Mouse (Mus musculus) G1E (cell line): ENCODE data around the gene Etnk2. TPM values are rescaled to one million over a fixed set of nuclear protein-coding genes. Genes with fewer than 3 reads are reported as not detected.

ENCODE experiments used
- ATAC-seq: 2 replicates; pipeline ENCODE4 v1.8.0; 2016; ENCODE audit warnings: mild to moderate bottlenecking; ENCODE audit not compliant: insufficient number of reproducible peaks, poor library complexity, low FRiP score, severe bottlenecking; ENCODE audit errors: extremely low read depth
- DNase-seq: peaks from one replicate; pipeline ENCODE4 v3.0.0; 2012; ENCODE audit warnings: low spot score
- H3K27me3 ChIP-seq: 2 replicates; pipeline ENCODE4 v1.6.1; 2012; ENCODE audit warnings: mild to moderate bottlenecking, low read length, inconsistent platforms; ENCODE audit not compliant: insufficient read depth
- H3K36me3 ChIP-seq: replicated peaks from 2 replicates; pipeline ENCODE3; 2012; ENCODE audit warnings: mild to moderate bottlenecking, inconsistent platforms
- H3K4me1 ChIP-seq: 2 replicates; pipeline ENCODE4 v1.6.1; 2012; ENCODE audit warnings: low read depth, low read length, inconsistent platforms, mixed read lengths; ENCODE audit not compliant: insufficient read depth
- H3K4me3 ChIP-seq: 2 replicates; pipeline ENCODE4 v1.5.1; 2012; ENCODE audit warnings: low read depth, mild to moderate bottlenecking, inconsistent platforms, low read length, moderate library complexity, mixed read lengths
- H3K9me3 ChIP-seq: replicated peaks from 2 replicates; pipeline ENCODE4 v1.6.1; 2012; ENCODE audit warnings: inconsistent platforms
- CTCF ChIP-seq: IDR thresholded peaks from 2 replicates; pipeline ENCODE4 v1.5.1; 2012; ENCODE audit warnings: low read depth, low read length, inconsistent platforms, mixed read lengths
- GATA1 ChIP-seq: IDR thresholded peaks from 2 replicates; pipeline ENCODE4 v1.6.1; 2012; ENCODE audit warnings: borderline replicate concordance, low read length, inconsistent platforms, mixed read lengths
- GATA2 ChIP-seq: IDR thresholded peaks from 2 replicates; pipeline ENCODE4 v1.6.1; 2012; ENCODE audit warnings: low read depth, low read length, inconsistent platforms, borderline replicate concordance
- POLR2AphosphoS5 ChIP-seq: IDR thresholded peaks from 2 replicates; pipeline ENCODE4 v1.6.1; 2012; ENCODE audit warnings: low read depth, low read length, inconsistent platforms; ENCODE audit not compliant: insufficient replicate concordance
- TAL1 ChIP-seq: conservative IDR thresholded peaks from 2 replicates; pipeline ENCODE4 v1.6.1; 2012; ENCODE audit warnings: low read depth, low read length, inconsistent platforms, mixed read lengths
- polyA plus RNA-seq: library from polyadenylated mRNA; stranded (reverse); fragments of >175 nt; gene quantifications from 2 replicates; pipeline ENCODE4 v1.2.3, GENCODE M21; 2012
- total RNA-seq, 2 experiments: library from RNA; stranded (forward) in 1 of 2; stranded (reverse) in 1 of 2; fragments of 200-1000 nt in 1 of 2; fragments of >200 nt in 1 of 2; fragmentation: Nextera tagmentation in 1 of 2; gene quantifications; 2 replicates each; pipeline ENCODE4 v1.2.3; 2014 to 2017

Gene Etnk2
- total and polyA plus RNA-seq, 3 experiments, result 0.05 TPM; not detected in 2

DNA sequence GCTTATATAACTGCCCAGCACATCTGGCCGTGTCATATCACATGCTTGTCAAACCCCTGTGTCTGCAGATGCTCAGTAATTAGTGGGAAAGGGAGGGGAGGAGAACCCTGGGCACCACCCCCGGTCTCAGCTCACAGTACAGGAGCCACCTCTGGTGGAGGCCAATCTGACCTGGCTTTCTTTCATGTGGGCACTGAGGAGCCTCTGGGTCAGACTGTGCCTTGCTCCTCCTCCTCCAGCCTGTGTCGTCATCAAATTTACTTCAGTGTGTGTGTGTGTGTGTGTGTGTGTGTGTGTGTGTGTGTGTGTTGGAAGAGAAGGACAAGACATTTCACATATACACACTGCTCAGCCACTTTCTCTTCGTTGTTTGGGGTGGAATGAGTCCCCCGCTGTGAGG, 40.0 kb upstream of the Etnk2 start:
- Histone ChIP-seq H3K36me3 (no peaks in the 10 kb centered on the region), H3K4me3 (no peak overlapping the region), H3K27me3 (no peaks in the 10 kb centered on the region), H3K9me3 (peaks cover 4% of the 10 kb centered on the region; the same call in 1 of the 2 replicates), H3K4me1 (no peaks in the 10 kb centered on the region)
- TF ChIP-seq GATA1, result no peak
- TF ChIP-seq CTCF, result no peak
- no peak for TF ChIP-seq TAL1
- no peak for TF ChIP-seq POLR2AphosphoS5
- no peak for TF ChIP-seq GATA2
- no peak for ATAC-seq
- DNase-seq, result no peak

- H3K9me3 ChIP-seq, result no peaks in the 10 kb centered on the region
- peaks cover 7% of the 10 kb centered on the region; the same call in 1 of the 2 replicates for H3K27me3 ChIP-seq
- H3K36me3 ChIP-seq, result no peaks in the 10 kb centered on the region
- DNase-seq, result no peak
- H3K4me3 ChIP-seq, result no peak overlapping the region
- TF ChIP-seq TAL1 (no peak), GATA2 (no peak), POLR2AphosphoS5 (no peak), CTCF (no peak)
- ATAC-seq, result no peak
- no peaks in the 10 kb centered on the region for H3K4me1 ChIP-seq
Observed at GRCm38 (mm10) chr1:133325951-133326350, 37.4 kb upstream of the Etnk2 start.

GRCm38 (mm10) chr1:133327094-133327493, 36.3 kb upstream of the Etnk2 start:
- peaks cover 7% of the 10 kb centered on the region; the same call in 1 of the 2 replicates for H3K27me3 ChIP-seq
- H3K4me1 ChIP-seq, result no peaks in the 10 kb centered on the region
- no peaks in the 10 kb centered on the region for H3K9me3 ChIP-seq
- H3K36me3 ChIP-seq, result no peaks in the 10 kb centered on the region
- ATAC-seq (no peak), DNase-seq (no peak)
- TF ChIP-seq GATA1 (no peak), POLR2AphosphoS5 (no peak), CTCF (no peak), TAL1 (no peak), GATA2 (no peak)
- no peak overlapping the region for H3K4me3 ChIP-seq

DNA sequence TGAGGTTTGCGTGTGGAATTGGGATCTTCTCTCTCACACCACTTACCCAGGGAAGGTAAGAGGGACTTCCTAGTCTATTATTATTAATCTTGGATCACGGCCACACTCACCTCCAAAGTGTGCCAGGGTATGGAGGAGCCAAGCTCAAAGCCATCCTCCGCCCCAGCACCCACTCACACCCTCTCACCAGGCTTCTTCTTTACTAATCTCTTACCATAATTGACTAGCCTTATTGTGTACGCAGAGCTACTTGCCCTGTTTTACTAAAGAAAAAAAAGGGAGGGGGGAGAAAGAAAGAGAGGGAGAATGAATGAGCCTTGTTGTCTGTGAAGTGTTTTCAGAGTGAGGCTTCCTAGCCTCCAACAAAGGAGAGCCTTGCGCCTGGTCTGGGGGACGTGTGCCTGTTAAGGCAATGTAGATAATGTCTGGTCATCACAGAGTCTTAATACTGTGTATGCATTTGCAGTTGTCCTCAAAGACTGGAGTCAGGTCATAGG, 35.0 kb upstream of the Etnk2 start:
- TF ChIP-seq CTCF (no peak), POLR2AphosphoS5 (no peak), GATA2 (no peak), GATA1 (no peak), TAL1 (no peak)
- Histone ChIP-seq H3K4me3 (no peak overlapping the region), H3K27me3 (peaks cover 7% of the 10 kb centered on the region), H3K4me1 (no peaks in the 10 kb centered on the region), H3K36me3 (no peaks in the 10 kb centered on the region), H3K9me3 (no peaks in the 10 kb centered on the region)
- DNase-seq (no peak), ATAC-seq (no peak)

DNA sequence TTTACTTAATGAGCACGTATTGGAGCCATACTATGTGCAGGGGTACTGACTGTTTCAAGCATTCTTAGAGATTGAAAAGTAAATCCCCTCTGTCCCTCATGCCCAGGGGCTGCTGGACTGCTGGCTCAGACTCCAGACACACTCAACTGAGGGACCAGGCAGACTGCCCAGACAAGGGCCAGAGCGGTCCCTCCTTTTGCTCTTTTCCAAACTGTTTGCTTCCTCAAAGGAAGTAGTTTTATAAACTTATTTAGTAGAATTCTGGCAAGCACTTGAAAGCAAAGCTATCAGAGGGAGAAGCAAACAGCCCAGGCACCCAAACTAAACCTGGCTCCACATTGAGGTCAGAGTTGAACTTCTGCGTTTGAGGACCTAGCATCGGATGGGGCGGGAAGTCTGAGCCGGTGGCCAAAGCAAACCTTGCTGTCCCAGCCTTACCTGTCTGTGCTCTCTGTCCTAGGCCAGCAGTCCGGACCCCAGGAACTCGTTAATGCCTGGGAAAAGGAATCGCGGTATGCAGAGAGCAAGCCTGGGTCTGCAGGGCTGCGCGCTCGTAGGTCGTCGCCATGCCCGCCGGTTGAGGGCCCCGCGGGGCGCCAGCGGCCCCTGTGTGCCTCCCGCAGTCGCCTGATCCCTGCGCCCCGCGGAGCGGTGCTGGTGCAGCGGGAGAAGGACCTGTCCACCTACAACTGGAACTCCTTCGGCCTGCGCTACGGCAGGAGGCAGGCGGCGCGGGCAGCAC, 34.3 kb upstream of the Etnk2 start:
- Histone ChIP-seq H3K36me3 (no peaks in the 10 kb centered on the region), H3K4me1 (no peaks in the 10 kb centered on the region), H3K27me3 (peaks cover 8% of the 10 kb centered on the region), H3K4me3 (no peak overlapping the region), H3K9me3 (no peaks in the 10 kb centered on the region)
- TF ChIP-seq GATA1 (no peak), TAL1 (no peak), POLR2AphosphoS5 (no peak), CTCF (no peak), GATA2 (no peak)
- ATAC-seq (no peak), DNase-seq (no peak)

GRCm38 (mm10) chr1:133329638-133329964, 33.8 kb upstream of the Etnk2 start:
- Histone ChIP-seq H3K27me3 (peaks cover 8% of the 10 kb centered on the region), H3K4me1 (no peaks in the 10 kb centered on the region), H3K36me3 (no peaks in the 10 kb centered on the region), H3K4me3 (no peak overlapping the region), H3K9me3 (no peaks in the 10 kb centered on the region)
- DNase-seq (no peak), ATAC-seq (no peak)
- no peak for TF ChIP-seq CTCF
- no peak for TF ChIP-seq GATA2
- TF ChIP-seq POLR2AphosphoS5, result no peak
- no peak for TF ChIP-seq TAL1
- no peak for TF ChIP-seq GATA1

DNA sequence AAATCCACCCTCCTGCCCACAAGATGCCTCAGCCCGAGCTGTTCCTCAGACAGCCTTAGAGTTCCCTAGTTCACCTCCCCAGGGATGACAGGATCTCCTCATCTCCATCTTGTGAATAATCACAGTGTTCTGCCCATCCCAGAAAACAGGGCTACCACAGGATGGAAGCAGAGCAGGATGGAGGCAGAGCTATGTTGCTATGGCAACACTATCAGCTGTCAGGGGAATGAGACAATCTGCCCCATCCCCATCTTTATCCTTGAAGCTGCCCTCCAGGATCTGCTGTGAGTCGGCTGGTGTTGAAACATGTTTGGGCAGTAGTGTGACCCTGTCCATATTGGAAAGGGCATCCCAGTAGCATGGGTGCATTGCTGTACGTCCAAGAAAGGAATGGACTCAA, 32.2 kb upstream of the Etnk2 start:
- H3K4me3 ChIP-seq, result no peak overlapping the region
- H3K9me3 ChIP-seq, result no peaks in the 10 kb centered on the region
- no peaks in the 10 kb centered on the region for H3K4me1 ChIP-seq
- H3K36me3 ChIP-seq, result no peaks in the 10 kb centered on the region
- H3K27me3 ChIP-seq, result peaks cover 8% of the 10 kb centered on the region
- ATAC-seq, result no peak
- TF ChIP-seq POLR2AphosphoS5, result no peak
- no peak for DNase-seq
